Mouse (Mus musculus): ENCODE measurements around the gene Cluap1.

Gene Cluap1

GRCm38 (mm10) chr16:3988410-3988809 lies 79.8 kb downstream of the Cluap1 start:
- H3K4me3 ChIP-seq (replicated peaks; ENCODE audit: low read length), result no peak overlapping the region
- no peak for TF ChIP-seq CTCF (conservative IDR thresholded peaks at IDR 0.05; ENCODE audit: low read length)
- TF ChIP-seq NANOG (IDR thresholded peaks at IDR 0.05; ENCODE audit: borderline replicate concordance, low read length), result no peak
- TF ChIP-seq POU5F1 (IDR thresholded peaks at IDR 0.05; ENCODE audit: borderline replicate concordance, low read length), result no peak
- no peaks in the 10 kb centered on the region for H3K27me3 ChIP-seq (ENCODE audit: insufficient read depth, low read length)
- peaks cover 99% of the 10 kb centered on the region for H3K36me3 ChIP-seq (ENCODE audit: insufficient read depth, low read length)
- H3K9me3 ChIP-seq (ENCODE audit: low read length), result no peaks in the 10 kb centered on the region
- peaks cover 19% of the 10 kb centered on the region for H3K4me1 ChIP-seq (replicated peaks; ENCODE audit: low read depth, low read length)

Measured in E14TG2a.4 (cell line).